Mouse (Mus musculus): Measurements from ENCODE around the gene Slc12a4. TPM values are rescaled to one million over a fixed set of nuclear protein-coding genes. Genes with fewer than 3 reads are reported as not detected.

Gene Slc12a4
- polyA plus RNA-seq, 1 experiment, result 5.8 TPM

GRCm38 (mm10) chr8:105931271-105931670 lies 34.6 kb downstream of the Slc12a4 start:
- Histone ChIP-seq H3K27ac (replicated peaks; ENCODE audit: low read depth, low read length) (no peak overlapping the region), H3K4me3 (ENCODE audit: insufficient read depth, low read depth, low read length) (no peak overlapping the region), H3K4me1 (ENCODE audit: control insufficient read depth, insufficient read depth, insufficient read length, low read length) (no peaks in the 10 kb centered on the region)

- H3K4me3 ChIP-seq (ENCODE audit: insufficient read depth, low read depth, low read length), result no peak overlapping the region
- H3K27ac ChIP-seq (replicated peaks; ENCODE audit: low read depth, low read length), result no peak overlapping the region
- no peaks in the 10 kb centered on the region for H3K4me1 ChIP-seq (ENCODE audit: control insufficient read depth, insufficient read depth, insufficient read length, low read length)
Measured at GRCm38 (mm10) chr8:105930602-105931001, 35.3 kb downstream of the Slc12a4 start.

- H3K4me3 ChIP-seq (ENCODE audit: insufficient read depth, low read depth, low read length), result no peak overlapping the region
- no peaks in the 10 kb centered on the region for H3K4me1 ChIP-seq (ENCODE audit: control insufficient read depth, insufficient read depth, insufficient read length, low read length)
- H3K27ac ChIP-seq (replicated peaks; ENCODE audit: low read depth, low read length), result no peak overlapping the region
Measured at GRCm38 (mm10) chr8:105925123-105925522, 40.8 kb downstream of the Slc12a4 start.

GRCm38 (mm10) chr8:105919390-105919789 lies 46.5 kb downstream of the Slc12a4 start:
- Histone ChIP-seq H3K27ac (replicated peaks; ENCODE audit: low read depth, low read length) (no peak overlapping the region), H3K4me3 (ENCODE audit: insufficient read depth, low read depth, low read length) (no peak overlapping the region), H3K4me1 (ENCODE audit: control insufficient read depth, insufficient read depth, insufficient read length, low read length) (no peaks in the 10 kb centered on the region)

GRCm38 (mm10) chr8:105900941-105901616 lies 64.8 kb downstream of the Slc12a4 start:
- Histone ChIP-seq H3K4me1 (ENCODE audit: control insufficient read depth, insufficient read depth, insufficient read length, low read length) (0 out of 2 replicates have a peak, but pooled peaks cover 2% of the 10 kb centered on the region), H3K27ac (replicated peaks; ENCODE audit: low read depth, low read length) (peak overlapping the region; percentile 78), H3K4me3 (ENCODE audit: insufficient read depth, low read depth, low read length) (peak overlapping the region; percentile 88)

- H3K27ac ChIP-seq (replicated peaks; ENCODE audit: low read depth, low read length), result peak within 1 kb of the TSS; percentile 78
- H3K4me3 ChIP-seq (ENCODE audit: insufficient read depth, low read depth, low read length), result peak within 1 kb of the TSS; percentile 88
- H3K4me1 ChIP-seq (ENCODE audit: control insufficient read depth, insufficient read depth, insufficient read length, low read length), result 0 out of 2 replicates have a peak, but pooled peaks cover 2% of the 10 kb centered on the region
Measured at GRCm38 (mm10) chr8:105900180-105900940, 65.5 kb downstream of the Slc12a4 start, which contains the start of gene Pskh1. TSS of gene Pskh1 (plus strand) at chr8:105900441.

GRCm38 (mm10) chr8:105897801-105898480 lies 68.0 kb downstream of the Slc12a4 start:
- Histone ChIP-seq H3K27ac (replicated peaks; ENCODE audit: low read depth, low read length) (no peak overlapping the region), H3K4me3 (ENCODE audit: insufficient read depth, low read depth, low read length) (no peak overlapping the region), H3K4me1 (ENCODE audit: control insufficient read depth, insufficient read depth, insufficient read length, low read length) (0 out of 2 replicates have a peak, but pooled peaks cover 2% of the 10 kb centered on the region)

Other genes starting within 250 kb of the Slc12a4 start
- 4.0 and 4.1 TPM in 2 replicates for gene Gfod2, start 207.4 kb downstream of the Slc12a4 start, polyA plus RNA-seq (2012; ENCODE audit: insufficient read depth, insufficient read length, missing spikeins)
- 7.5 and 7.6 TPM in 2 replicates for gene Ranbp10, start 138.7 kb downstream of the Slc12a4 start, polyA plus RNA-seq (2012; ENCODE audit: insufficient read depth, insufficient read length, missing spikeins)
- gene Tsnaxip1, start 138.4 kb downstream of the Slc12a4 start, polyA plus RNA-seq (2012; ENCODE audit: insufficient read depth, insufficient read length, missing spikeins), result not detected in 2 replicates
- gene Cenpt, start 112.8 kb downstream of the Slc12a4 start, polyA plus RNA-seq (2012; ENCODE audit: insufficient read depth, insufficient read length, missing spikeins), result 1.4 and 3.5 TPM in 2 replicates
- 9.3 and 15.4 TPM in 2 replicates for gene Thap11, start 111.0 kb downstream of the Slc12a4 start, polyA plus RNA-seq (2012; ENCODE audit: insufficient read depth, insufficient read length, missing spikeins)
- 5.0 TPM in 1 of 2 replicates, not detected in the other for gene Nutf2, start 105.5 kb downstream of the Slc12a4 start, polyA plus RNA-seq (2012; ENCODE audit: insufficient read depth, insufficient read length, missing spikeins)
- 6.2 and 8.6 TPM in 2 replicates for gene Edc4, start 85.2 kb downstream of the Slc12a4 start, polyA plus RNA-seq (2012; ENCODE audit: insufficient read depth, insufficient read length, missing spikeins)
- not detected in 2 replicates for gene Nrn1l, start 72.5 kb downstream of the Slc12a4 start, polyA plus RNA-seq (2012; ENCODE audit: insufficient read depth, insufficient read length, missing spikeins)
- gene Pskh1, start 65.7 kb downstream of the Slc12a4 start, polyA plus RNA-seq (2012; ENCODE audit: insufficient read depth, insufficient read length, missing spikeins), result 15.8 and 18.0 TPM in 2 replicates
- not detected in 2 replicates for gene Ctrl, start 32.2 kb downstream of the Slc12a4 start, polyA plus RNA-seq (2012; ENCODE audit: insufficient read depth, insufficient read length, missing spikeins)
- gene Psmb10, start 27.7 kb downstream of the Slc12a4 start, polyA plus RNA-seq (2012; ENCODE audit: insufficient read depth, insufficient read length, missing spikeins), result 50.1 and 59.6 TPM in 2 replicates
- not detected in 2 replicates for gene Lcat, start 22.7 kb downstream of the Slc12a4 start, polyA plus RNA-seq (2012; ENCODE audit: insufficient read depth, insufficient read length, missing spikeins)
- not detected in 2 replicates for gene Dpep3, start 13.3 kb upstream of the Slc12a4 start, polyA plus RNA-seq (2012; ENCODE audit: insufficient read depth, insufficient read length, missing spikeins)
- gene Dus2, start 25.2 kb upstream of the Slc12a4 start, polyA plus RNA-seq (2012; ENCODE audit: insufficient read depth, insufficient read length, missing spikeins), result 11.8 and 12.8 TPM in 2 replicates
- gene Dpep2nb, start 39.9 kb upstream of the Slc12a4 start, polyA plus RNA-seq (2012; ENCODE audit: insufficient read depth, insufficient read length, missing spikeins), result not detected in 2 replicates
- gene Ddx28, start 45.8 kb upstream of the Slc12a4 start, polyA plus RNA-seq (2012; ENCODE audit: insufficient read depth, insufficient read length, missing spikeins), result 7.1 TPM in 2 replicates
- gene Nfatc3, start 92.7 kb upstream of the Slc12a4 start, polyA plus RNA-seq (2012; ENCODE audit: insufficient read depth, insufficient read length, missing spikeins), result 17.4 and 28.2 TPM in 2 replicates
- 0.63 and 1.5 TPM in 2 replicates for gene Esrp2, start 170.9 kb upstream of the Slc12a4 start, polyA plus RNA-seq (2012; ENCODE audit: insufficient read depth, insufficient read length, missing spikeins)
- 7.8 and 13.4 TPM in 2 replicates for gene Pla2g15, start 184.3 kb upstream of the Slc12a4 start, polyA plus RNA-seq (2012; ENCODE audit: insufficient read depth, insufficient read length, missing spikeins)
- gene Slc7a6, start 202.8 kb upstream of the Slc12a4 start, polyA plus RNA-seq (2012; ENCODE audit: insufficient read depth, insufficient read length, missing spikeins), result 24.6 and 40.2 TPM in 2 replicates
- 13.1 and 15.2 TPM in 2 replicates for gene Slc7a6os, start 244.8 kb upstream of the Slc12a4 start, polyA plus RNA-seq (2012; ENCODE audit: insufficient read depth, insufficient read length, missing spikeins)
- 8.0 and 16.7 TPM in 2 replicates for gene Prmt7, start 244.8 kb upstream of the Slc12a4 start, polyA plus RNA-seq (2012; ENCODE audit: insufficient read depth, insufficient read length, missing spikeins)

Data from brown adipose tissue, adult 24 weeks (tissue).